Mouse (Mus musculus) bone marrow macrophage, adult 2 months (primary cell): ENCODE measurements around the gene Scd1.

ENCODE experiments used
- CTCF ChIP-seq: IDR thresholded peaks from 2 replicates; pipeline ENCODE4 v1.5.1; 2012; ENCODE audit warnings: low read depth, mild to moderate bottlenecking, low read length, moderate library complexity
- POLR2A ChIP-seq: IDR thresholded peaks from 2 replicates; pipeline ENCODE4 v1.6.1; 2012; ENCODE audit warnings: mild to moderate bottlenecking, low read depth, low read length, borderline replicate concordance

DNA sequence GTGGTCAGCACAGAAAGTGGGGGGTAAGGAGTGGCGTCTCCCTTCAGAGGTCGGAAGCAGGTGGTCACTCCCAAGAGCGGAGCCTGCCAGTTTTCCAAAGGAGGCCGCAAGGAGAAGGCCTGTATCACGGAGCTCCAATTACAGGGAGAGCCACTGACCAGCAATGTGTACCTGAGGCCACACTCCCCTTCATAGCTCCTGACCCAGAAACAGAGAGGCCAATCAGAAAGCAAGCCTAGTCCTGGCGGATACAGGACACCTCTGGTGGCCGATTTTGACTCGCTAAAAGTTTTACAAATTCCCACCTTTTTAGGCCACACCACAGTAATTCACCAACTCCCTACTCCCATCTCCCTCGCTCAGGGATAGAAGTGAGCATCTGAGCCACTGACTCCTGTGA is 10.9 kb upstream of the Scd1 start:
- TF ChIP-seq CTCF (no peak), POLR2A (no peak)
